Mouse (Mus musculus) G1E (cell line): ENCODE measurements around the gene Ankmy1. TPM values are rescaled to one million over a fixed set of nuclear protein-coding genes. Genes with fewer than 3 reads are reported as not detected.

Experiments used
- ATAC-seq: 2 replicates; pipeline ENCODE4 v1.8.0; 2016; ENCODE audit warnings: mild to moderate bottlenecking; ENCODE audit not compliant: insufficient number of reproducible peaks, poor library complexity, low FRiP score, severe bottlenecking; ENCODE audit errors: extremely low read depth
- DNase-seq: peaks from one replicate; pipeline ENCODE4 v3.0.0; 2012; ENCODE audit warnings: low spot score
- H3K27me3 ChIP-seq: 2 replicates; pipeline ENCODE4 v1.6.1; 2012; ENCODE audit warnings: mild to moderate bottlenecking, low read length, inconsistent platforms; ENCODE audit not compliant: insufficient read depth
- H3K36me3 ChIP-seq: replicated peaks from 2 replicates; pipeline ENCODE3; 2012; ENCODE audit warnings: mild to moderate bottlenecking, inconsistent platforms
- H3K4me1 ChIP-seq: 2 replicates; pipeline ENCODE4 v1.6.1; 2012; ENCODE audit warnings: low read depth, low read length, inconsistent platforms, mixed read lengths; ENCODE audit not compliant: insufficient read depth
- H3K4me3 ChIP-seq: 2 replicates; pipeline ENCODE4 v1.5.1; 2012; ENCODE audit warnings: low read depth, mild to moderate bottlenecking, inconsistent platforms, low read length, moderate library complexity, mixed read lengths
- H3K9me3 ChIP-seq: replicated peaks from 2 replicates; pipeline ENCODE4 v1.6.1; 2012; ENCODE audit warnings: inconsistent platforms
- CTCF ChIP-seq: IDR thresholded peaks from 2 replicates; pipeline ENCODE4 v1.5.1; 2012; ENCODE audit warnings: low read depth, low read length, inconsistent platforms, mixed read lengths
- GATA1 ChIP-seq: IDR thresholded peaks from 2 replicates; pipeline ENCODE4 v1.6.1; 2012; ENCODE audit warnings: borderline replicate concordance, low read length, inconsistent platforms, mixed read lengths
- GATA2 ChIP-seq: IDR thresholded peaks from 2 replicates; pipeline ENCODE4 v1.6.1; 2012; ENCODE audit warnings: low read depth, low read length, inconsistent platforms, borderline replicate concordance
- POLR2AphosphoS5 ChIP-seq: IDR thresholded peaks from 2 replicates; pipeline ENCODE4 v1.6.1; 2012; ENCODE audit warnings: low read depth, low read length, inconsistent platforms; ENCODE audit not compliant: insufficient replicate concordance
- TAL1 ChIP-seq: conservative IDR thresholded peaks from 2 replicates; pipeline ENCODE4 v1.6.1; 2012; ENCODE audit warnings: low read depth, low read length, inconsistent platforms, mixed read lengths
- polyA plus RNA-seq: library from polyadenylated mRNA; stranded (reverse); fragments of >175 nt; gene quantifications from 2 replicates; pipeline ENCODE4 v1.2.3, GENCODE M21; 2012
- total RNA-seq, 2 experiments: library from RNA; stranded (forward) in 1 of 2; stranded (reverse) in 1 of 2; fragments of 200-1000 nt in 1 of 2; fragments of >200 nt in 1 of 2; fragmentation: Nextera tagmentation in 1 of 2; gene quantifications; 2 replicates each; pipeline ENCODE4 v1.2.3; 2014 to 2017

Ankmy1 gene
- total and polyA plus RNA-seq, 3 experiments = 0.08 to 0.75 (median 0.38) TPM

DNA sequence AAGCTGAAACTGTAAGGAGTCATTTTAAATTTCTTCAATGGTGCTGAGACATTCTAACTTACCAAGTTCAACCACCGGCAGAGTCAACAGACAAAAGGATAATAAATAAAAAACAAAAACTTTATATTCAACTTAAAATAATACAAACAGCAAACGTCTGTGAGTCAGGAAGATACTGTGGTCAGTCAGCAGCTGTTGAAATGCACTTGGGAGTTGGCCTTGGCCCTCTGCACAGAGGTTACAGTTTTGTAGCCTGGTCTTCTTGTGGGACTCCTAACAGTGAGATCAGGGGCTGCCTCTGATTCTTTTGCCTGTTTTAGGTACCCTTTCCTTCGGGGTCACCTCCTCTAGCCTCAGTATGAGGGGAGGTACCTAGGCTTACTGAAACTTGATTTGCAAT is 8.8 kb downstream of the Ankmy1 start:
- H3K27me3 ChIP-seq = peaks cover 27% of the 10 kb centered on the region
- H3K4me1 ChIP-seq = peaks cover 6% of the 10 kb centered on the region; the same call in 1 of the 2 replicates
- ATAC-seq = no peak
- H3K9me3 ChIP-seq = no peaks in the 10 kb centered on the region
- TF ChIP-seq POLR2AphosphoS5 = no peak
- no peak for TF ChIP-seq GATA2
- H3K36me3 ChIP-seq = no peaks in the 10 kb centered on the region
- H3K4me3 ChIP-seq = no peak overlapping the region
- DNase-seq = no peak

DNA sequence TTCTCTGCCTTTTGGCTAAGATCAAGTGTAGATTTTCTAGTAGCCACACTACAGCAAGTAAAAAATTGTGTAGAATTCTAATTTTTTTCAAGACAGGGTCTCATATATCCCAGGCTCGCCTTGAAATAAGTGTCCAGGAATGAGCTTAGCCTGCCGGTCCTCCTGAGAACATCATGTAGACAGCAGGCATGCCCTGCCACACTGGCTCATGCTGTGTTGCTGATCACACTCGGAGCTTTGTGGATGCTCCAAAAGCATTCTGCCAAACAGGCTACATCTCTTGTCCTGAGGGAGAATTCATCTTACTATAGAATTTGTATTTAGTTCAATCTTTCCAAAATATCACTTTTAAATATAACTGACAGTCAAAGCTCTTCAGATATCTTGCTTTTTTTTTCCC is 9.9 kb downstream of the Ankmy1 start:
- H3K4me1 ChIP-seq = peaks cover 6% of the 10 kb centered on the region; the same call in 1 of the 2 replicates
- no peak for DNase-seq
- no peaks in the 10 kb centered on the region for H3K9me3 ChIP-seq
- no peak for ATAC-seq
- H3K4me3 ChIP-seq = no peak overlapping the region
- TF ChIP-seq CTCF (no peak), GATA2 (no peak), GATA1 (no peak)
- no peaks in the 10 kb centered on the region for H3K36me3 ChIP-seq
- peaks cover 23% of the 10 kb centered on the region for H3K27me3 ChIP-seq

GRCm38 (mm10) chr1:92888901-92889655 is 13.6 kb downstream of the Ankmy1 start:
- H3K9me3 ChIP-seq = no peaks in the 10 kb centered on the region
- TF ChIP-seq GATA1 (no peak), POLR2AphosphoS5 (no peak), TAL1 (no peak), GATA2 (no peak), CTCF (no peak)
- ATAC-seq = no peak

DNA sequence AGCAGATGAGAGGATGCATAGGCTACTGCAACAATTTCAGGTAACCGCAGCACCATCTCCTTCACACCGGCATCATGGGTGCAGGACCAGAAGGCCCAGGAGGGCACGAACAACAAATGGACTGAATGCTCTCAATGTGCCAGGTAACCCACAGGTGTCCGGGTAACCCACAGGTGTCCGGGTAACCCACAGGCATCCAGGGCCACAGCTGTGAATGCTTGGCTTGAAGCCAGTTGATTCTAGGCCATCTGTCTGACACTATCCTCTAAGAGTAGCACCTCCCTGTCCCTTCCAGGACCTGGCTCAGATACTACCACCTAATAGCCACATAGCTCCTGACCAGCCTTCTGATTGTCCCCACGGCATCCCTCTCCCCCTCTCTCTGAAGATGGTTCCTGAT is 20.7 kb downstream of the Ankmy1 start:
- H3K4me1 ChIP-seq = no peaks in the 10 kb centered on the region
- no peaks in the 10 kb centered on the region for H3K36me3 ChIP-seq
- DNase-seq (no peak), ATAC-seq (no peak)
- TF ChIP-seq POLR2AphosphoS5 (no peak), TAL1 (no peak), GATA1 (no peak), GATA2 (no peak), CTCF (no peak)
- peaks cover 7% of the 10 kb centered on the region; the same call in 1 of the 2 replicates for H3K27me3 ChIP-seq
- no peaks in the 10 kb centered on the region for H3K9me3 ChIP-seq
- no peak overlapping the region for H3K4me3 ChIP-seq

More at GRCm38 (mm10) chr1:92888901-92889655, 13.6 kb downstream of the Ankmy1 start:
- Histone ChIP-seq H3K4me3 (no peak overlapping the region), H3K4me1 (no peaks in the 10 kb centered on the region), H3K27me3 (peaks cover 4% of the 10 kb centered on the region; the same call in 1 of the 2 replicates), H3K36me3 (no peaks in the 10 kb centered on the region)
- DNase-seq = no peak

DNA sequence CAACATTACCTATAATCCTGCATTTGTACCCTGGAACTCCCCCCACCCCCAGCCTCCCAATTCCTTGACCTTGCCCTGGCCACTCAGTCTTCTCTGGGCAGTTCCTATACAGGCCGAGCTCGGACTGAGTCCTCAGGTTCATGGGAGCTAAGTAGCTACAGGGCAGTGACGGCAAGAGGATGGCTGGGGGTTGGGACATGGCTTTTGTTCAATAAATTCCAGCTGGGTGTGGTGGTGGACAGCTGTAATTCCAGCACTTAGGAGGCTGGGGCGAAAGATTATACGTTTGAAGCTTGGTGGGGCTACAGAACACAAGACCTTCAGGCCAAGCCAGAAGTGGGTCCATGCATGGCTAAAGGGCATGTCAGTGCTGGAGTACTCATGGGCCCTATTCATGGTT is 22.6 kb downstream of the Ankmy1 start:
- Histone ChIP-seq H3K4me3 (no peak overlapping the region), H3K36me3 (no peaks in the 10 kb centered on the region), H3K9me3 (no peaks in the 10 kb centered on the region), H3K27me3 (peaks cover 12% of the 10 kb centered on the region; the same call in 1 of the 2 replicates), H3K4me1 (no peaks in the 10 kb centered on the region)
- TF ChIP-seq GATA2 = no peak
- no peak for DNase-seq
- ATAC-seq = no peak

GRCm38 (mm10) chr1:92879266-92879665 is 23.4 kb downstream of the Ankmy1 start:
- no peak for ATAC-seq
- Histone ChIP-seq H3K4me1 (no peaks in the 10 kb centered on the region), H3K9me3 (no peaks in the 10 kb centered on the region), H3K36me3 (no peaks in the 10 kb centered on the region), H3K27me3 (peaks cover 15% of the 10 kb centered on the region; the same call in 1 of the 2 replicates), H3K4me3 (no peak overlapping the region)
- TF ChIP-seq POLR2AphosphoS5 (no peak), TAL1 (no peak), CTCF (no peak), GATA1 (no peak), GATA2 (no peak)
- DNase-seq = no peak

DNA sequence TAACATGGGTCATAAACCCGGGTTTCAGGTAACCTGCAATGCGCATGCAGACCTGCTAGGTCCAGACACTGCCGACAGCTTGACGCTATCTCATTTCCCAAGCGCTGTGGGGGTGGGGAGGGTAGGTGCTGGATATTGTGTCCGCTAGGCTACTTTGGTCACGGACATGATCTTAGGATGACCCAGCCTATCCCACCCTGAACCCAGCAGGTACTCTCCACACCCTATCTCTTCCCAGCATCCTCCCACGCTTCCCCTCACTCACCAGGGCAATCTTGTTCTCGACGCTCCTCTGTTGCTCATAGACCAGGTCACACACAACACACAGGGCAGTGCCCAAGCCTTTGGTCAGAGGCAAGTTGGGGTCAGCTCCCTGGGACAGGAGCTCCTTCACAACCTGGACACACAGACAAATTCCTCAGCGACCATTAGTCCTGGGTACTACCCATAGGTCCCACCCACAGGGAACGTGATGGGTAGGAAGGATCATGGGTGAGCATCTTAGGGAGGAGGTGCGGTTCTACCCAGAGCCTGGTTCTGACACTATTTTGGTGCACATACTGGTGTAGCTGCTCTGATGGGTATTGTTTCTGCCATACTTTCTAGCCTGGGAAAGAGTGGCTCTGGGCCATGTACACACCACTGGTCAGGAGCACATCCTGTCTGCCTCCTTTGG is 24.5 kb downstream of the Ankmy1 start:
- TF ChIP-seq GATA1 (no peak), TAL1 (no peak), POLR2AphosphoS5 (no peak), GATA2 (no peak), CTCF (no peak)
- H3K27me3 ChIP-seq = peaks cover 15% of the 10 kb centered on the region; the same call in 1 of the 2 replicates

More for the DNA sequence above, 24.5 kb downstream of the Ankmy1 start:
- DNase-seq (no peak), ATAC-seq (no peak)
- H3K4me1 ChIP-seq = no peaks in the 10 kb centered on the region
- H3K36me3 ChIP-seq = no peaks in the 10 kb centered on the region
- H3K9me3 ChIP-seq = no peaks in the 10 kb centered on the region
- no peak overlapping the region for H3K4me3 ChIP-seq
